Mouse (Mus musculus): ENCODE data around the gene Ap3b1.

DNA sequence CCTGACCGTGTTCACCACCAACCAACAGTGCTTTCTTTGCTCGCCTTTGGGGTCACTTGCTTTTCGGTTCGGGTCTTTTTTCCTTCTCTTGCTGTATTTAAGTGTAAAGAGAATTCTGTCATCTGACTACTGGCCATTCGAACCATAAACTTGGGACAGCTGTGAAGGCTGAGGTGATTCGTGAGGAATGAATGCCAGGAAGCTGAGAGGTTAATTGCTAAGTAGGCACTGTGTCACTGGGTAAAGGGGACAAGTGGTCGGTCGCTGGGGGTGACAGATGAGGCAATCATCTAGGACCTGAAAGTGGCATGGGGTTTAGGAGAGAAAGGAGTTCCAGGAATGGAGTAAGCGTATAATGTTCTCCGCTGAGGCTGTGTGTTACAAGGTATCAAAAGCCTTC lies 212.2 kb downstream of the Ap3b1 start:
- TF ChIP-seq POLR2A (IDR thresholded peaks at IDR 0.05; ENCODE audit: extremely low read depth, insufficient read depth, low read length) (no peak), CTCF (IDR thresholded peaks at IDR 0.05; ENCODE audit: extremely low read depth, insufficient read depth, low read length) (no peak)
